Mouse (Mus musculus) spleen, adult 2 months (tissue): ENCODE results near the gene Gng12. TPM values are rescaled to one million over a fixed set of nuclear protein-coding genes. Genes with fewer than 3 reads are reported as not detected.

Experiments used
- DNase-seq, 2 experiments: peaks; one replicate each; pipeline versions ENCODE4 v3.0.0 to v3.0.0-alpha.2; 2012 to 2021; ENCODE audit warnings: low spot score in 2 of 2, low read depth in 1 of 2
- H3K27ac ChIP-seq: fragments of 200-500 bp; 2 replicates; pipeline ENCODE4 v1.5.1; 2012; ENCODE audit warnings: low read length, inconsistent platforms; ENCODE audit not compliant: insufficient read depth
- H3K27me3 ChIP-seq: fragments of 200-500 bp; 2 replicates; pipeline ENCODE4 v1.6.1; 2012; ENCODE audit warnings: mild to moderate bottlenecking, moderate library complexity, low read length, inconsistent platforms; ENCODE audit not compliant: control insufficient read depth, insufficient read depth
- H3K36me3 ChIP-seq: fragments of 200-500 bp; 2 replicates; pipeline ENCODE4 v1.6.1; 2012; ENCODE audit warnings: mild to moderate bottlenecking, low read length, inconsistent platforms; ENCODE audit not compliant: control insufficient read depth, insufficient read depth
- H3K4me1 ChIP-seq: fragments of 200-500 bp; 2 replicates; pipeline ENCODE4 v1.6.1; 2011; ENCODE audit warnings: inconsistent platforms; ENCODE audit not compliant: control insufficient read depth, insufficient read depth, insufficient read length
- H3K4me3 ChIP-seq: fragments of 200-500 bp; 2 replicates; pipeline ENCODE4 v1.5.1; 2011; ENCODE audit warnings: mild to moderate bottlenecking, inconsistent platforms; ENCODE audit not compliant: insufficient read depth, insufficient read length; ENCODE audit errors: extremely low read depth
- CTCF ChIP-seq: fragments of 200-500 bp; IDR thresholded peaks from 2 replicates; pipeline ENCODE4 v1.5.1; 2011; ENCODE audit warnings: mild to moderate bottlenecking, inconsistent platforms; ENCODE audit not compliant: insufficient read depth, insufficient read length, insufficient replicate concordance; ENCODE audit errors: extremely low read depth
- POLR2A ChIP-seq: fragments of 200-500 bp; IDR thresholded peaks from 2 replicates; pipeline ENCODE4 v1.6.1; 2011; ENCODE audit warnings: low read depth, low read length, inconsistent platforms
- WGBS: fragments of 180-500 bp; shearing (Covaris S2); methylation state at CpG from one replicate; pipeline ENCODE4 v1.1.7; 2018; 5-methylcytosine and 5-hydroxymethylcytosine counted together
- polyA plus RNA-seq: library from polyadenylated mRNA; depleted of rRNA; stranded (reverse); fragments of >200 nt; gene quantifications from 2 replicates; pipeline ENCODE4 v1.2.3, GENCODE M21; 2012

Gene Gng12
- polyA plus RNA-seq, 1 experiment = 6.9 TPM

DNA sequence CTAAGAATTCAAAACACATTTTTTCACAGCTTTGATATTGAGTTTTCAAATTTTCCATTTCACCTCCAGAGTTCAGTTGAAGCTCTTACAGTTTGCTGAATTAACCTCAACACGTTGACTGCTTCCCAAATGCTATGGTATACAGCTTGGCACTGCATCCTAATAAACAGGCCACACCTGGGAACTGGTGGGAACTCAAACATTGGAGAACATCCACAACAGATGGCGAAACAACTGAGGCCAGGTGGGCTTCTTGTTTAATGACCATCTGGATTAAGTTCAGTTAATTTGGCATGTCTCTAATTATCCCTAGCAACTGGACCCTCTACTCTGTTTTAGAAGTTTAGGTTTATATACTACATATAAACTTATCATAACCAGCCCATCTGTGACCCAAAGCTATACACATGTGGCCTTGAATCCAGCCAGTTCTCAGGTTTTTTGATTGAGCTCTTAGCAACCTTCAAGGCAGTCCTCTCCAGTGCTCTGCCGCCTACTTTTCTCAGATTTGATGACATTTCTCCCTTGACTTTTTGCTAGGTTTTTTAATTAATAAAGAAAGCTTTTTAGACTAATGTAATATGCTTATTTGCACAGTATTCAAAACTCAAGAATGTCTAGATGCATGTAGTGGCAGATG, 152.0 kb downstream of the Gng12 start:
- H3K27me3 ChIP-seq = no peaks in the 10 kb centered on the region
- no peak overlapping the region for H3K27ac ChIP-seq
- no peaks in the 10 kb centered on the region for H3K36me3 ChIP-seq
- 91% methylated on average over 3 of the region's 3 CpGs for WGBS
- H3K4me1 ChIP-seq = no peaks in the 10 kb centered on the region
- DNase-seq = no peak
- TF ChIP-seq CTCF (no peak), POLR2A (no peak)
- H3K4me3 ChIP-seq = no peak overlapping the region

GRCm38 (mm10) chr6:67048880-67049694, 152.9 kb downstream of the Gng12 start:
- Histone ChIP-seq H3K4me1 (no peaks in the 10 kb centered on the region), H3K36me3 (no peaks in the 10 kb centered on the region), H3K4me3 (no peak overlapping the region), H3K27ac (no peak overlapping the region), H3K27me3 (no peaks in the 10 kb centered on the region)
- 77% methylated on average over 7 of the region's 7 CpGs for WGBS
- no peak for TF ChIP-seq CTCF
- no peak for TF ChIP-seq POLR2A
- DNase-seq = no peak

GRCm38 (mm10) chr6:67049695-67050038, 153.5 kb downstream of the Gng12 start:
- no peak overlapping the region for H3K27ac ChIP-seq
- H3K4me3 ChIP-seq = no peak overlapping the region
- WGBS = 87% methylated on average over 2 of the region's 2 CpGs
- no peaks in the 10 kb centered on the region for H3K4me1 ChIP-seq
- no peaks in the 10 kb centered on the region for H3K27me3 ChIP-seq
- no peak for DNase-seq
- no peak for TF ChIP-seq POLR2A
- no peak for TF ChIP-seq CTCF
- no peaks in the 10 kb centered on the region for H3K36me3 ChIP-seq

GRCm38 (mm10) chr6:67050063-67050462, 153.9 kb downstream of the Gng12 start:
- no peak for DNase-seq
- no peaks in the 10 kb centered on the region for H3K4me1 ChIP-seq
- H3K27me3 ChIP-seq = no peaks in the 10 kb centered on the region
- no peak overlapping the region for H3K27ac ChIP-seq
- TF ChIP-seq CTCF = no peak
- no peak for TF ChIP-seq POLR2A
- 78% methylated on average over 1 of the region's 1 CpGs for WGBS
- H3K36me3 ChIP-seq = no peaks in the 10 kb centered on the region
- no peak overlapping the region for H3K4me3 ChIP-seq

GRCm38 (mm10) chr6:67056108-67056888, 160.1 kb downstream of the Gng12 start:
- H3K4me3 ChIP-seq = peak overlapping the region; percentile 1; the same call in 1 of the 2 replicates
- peak overlapping the region; percentile 34; the same call in 1 of the 2 replicates for H3K27ac ChIP-seq
- H3K4me1 ChIP-seq = peaks cover 8% of the 10 kb centered on the region; the same call in 1 of the 2 replicates
- DNase-seq = peak in 1 of 2 experiments; percentile 70
- H3K27me3 ChIP-seq = no peaks in the 10 kb centered on the region
- no peaks in the 10 kb centered on the region for H3K36me3 ChIP-seq
- WGBS = 30% methylated on average over 15 of the region's 15 CpGs
- TF ChIP-seq CTCF = no peak
- no peak for TF ChIP-seq POLR2A

DNA sequence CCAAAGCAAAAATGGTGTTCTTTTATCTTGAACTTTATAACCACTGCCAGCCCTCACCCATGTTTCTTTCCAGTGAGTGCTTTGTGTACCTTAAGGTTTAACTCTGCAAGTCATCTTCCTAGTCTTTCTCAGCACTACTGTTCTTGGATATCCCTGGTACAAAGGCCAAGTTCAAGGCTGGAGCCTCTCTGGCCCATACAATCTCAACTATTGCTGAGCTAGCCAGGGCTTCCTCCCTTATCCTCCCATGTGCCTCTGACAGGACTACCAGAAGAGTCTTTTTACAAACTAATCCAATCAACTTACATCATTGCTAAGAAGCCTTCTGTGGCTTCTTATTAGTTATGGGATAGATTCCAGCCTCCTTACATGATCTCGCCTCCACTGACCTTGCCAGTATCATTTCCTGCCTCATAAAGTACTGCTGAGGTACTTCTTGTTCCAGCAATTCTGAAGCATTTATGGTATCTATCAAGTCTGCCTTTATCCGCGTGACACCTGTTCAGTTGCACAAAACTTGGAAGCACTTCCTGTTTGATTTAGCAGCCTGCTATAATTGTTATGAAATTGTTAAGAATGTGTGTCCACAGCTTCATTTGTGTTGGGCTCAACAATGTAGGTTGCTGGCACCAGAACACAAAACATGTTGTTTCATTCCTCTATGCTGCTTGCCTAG, 160.8 kb downstream of the Gng12 start:
- TF ChIP-seq CTCF (no peak), POLR2A (no peak)
- no peaks in the 10 kb centered on the region for H3K27me3 ChIP-seq
- H3K4me3 ChIP-seq = no peak overlapping the region
- peaks cover 8% of the 10 kb centered on the region; the same call in 1 of the 2 replicates for H3K4me1 ChIP-seq
- no peaks in the 10 kb centered on the region for H3K36me3 ChIP-seq
- DNase-seq = no peak
- 86% methylated on average over 3 of the region's 3 CpGs for WGBS
- H3K27ac ChIP-seq = no peak overlapping the region
